10 mouse cellular contexts compared by ENCODE assay signal in the genomic region with DNA sequence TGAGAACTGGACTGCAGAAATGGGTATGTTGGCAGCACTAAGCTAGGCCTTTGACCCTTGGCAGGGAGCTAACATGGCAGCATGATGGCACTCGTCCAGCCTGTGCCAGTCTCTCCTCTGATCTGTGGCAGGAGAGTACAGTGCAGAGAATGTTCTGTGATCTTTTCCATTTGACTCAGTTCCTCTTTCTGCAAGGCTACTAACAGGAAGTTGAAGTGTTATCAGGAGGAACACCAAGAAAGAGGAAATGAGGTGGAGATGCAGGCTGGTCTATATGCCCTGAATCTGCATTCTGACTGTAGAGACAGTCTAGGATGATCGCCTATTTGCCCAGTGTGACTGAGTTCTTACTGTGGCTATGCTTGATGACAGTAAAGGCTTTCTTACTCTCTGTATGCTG. TPM values are rescaled to one million over a fixed set of nuclear protein-coding genes. Genes with fewer than 3 reads are reported as not detected.
DNase-seq lines count a peak whose midpoint lies in the region.
"Had no signal": no experiment of that assay in that cellular context is flagged by ENCODE, and none has a peak within 500 bp of the region (broad histone marks: within the 10 kb centered on the region; RNA-seq: fewer than 3 reads in every experiment).

No protein-coding gene starts in this region.

- peak; percentile 16 to 19 for DNase-seq in heart, postnatal 14 days
- no peak for DNase-seq in heart, postnatal 10 days
- peak; percentile 23 to 38 for DNase-seq in spleen, adult 18-20 months
- DNase-seq in spleen, adult 12 weeks (ENCODE audit: low spot score), result no peak
- peak; percentile 42 for DNase-seq in kidney, postnatal 14 days
- peak; percentile 83 for DNase-seq in splenic B cell, adult 2 months (ENCODE audit: low read depth, low spot score)
- no peak for DNase-seq in thymus, postnatal 0 days (ENCODE audit: low spot score)
- DNase-seq in urinary bladder, postnatal 4 days (ENCODE audit: low spot score in 2 of 2), result no peak

- H3K36me3 ChIP-seq in splenic B cell, adult 2 months (ENCODE audit: control insufficient read depth, insufficient read depth, low read length, poor library complexity, severe bottlenecking), result peaks cover 5% of the 10 kb centered on the region; the same call in 1 of the 2 replicates
- H3K36me3 ChIP-seq: midbrain, embryonic 15.5 days had no signal

- no peaks in the 10 kb centered on the region for H3K27me3 ChIP-seq in splenic B cell, adult 2 months (ENCODE audit: control insufficient read depth, insufficient read depth, low read length, poor library complexity, severe bottlenecking)
- H3K27me3 ChIP-seq: hindbrain, embryonic 12.5 days; midbrain, embryonic 15.5 days had no signal

- intact Hi-C loops in heart, postnatal 14 days (cut with DNase I), result no loop called here
- intact Hi-C loops in heart, postnatal 10 days (cut with DNase I), result no loop called here

RNA-seq across cellular contexts. Expression of gene Primpol, which starts 21.4 kb away (rescaled TPM):
- total RNA-seq in heart, postnatal 14 days (2021), result 1 to 10 TPM; 3.0 to 3.6 TPM
- 1 to 10 TPM; 3.7 to 6.5 TPM for total RNA-seq in heart, postnatal 10 days (2021)
- polyA plus RNA-seq in thymus, postnatal 0 days (2015; fragmentation: Nextera tagmentation; extraction: Ambion mirVana), result 15.1 and 16.9 TPM in 2 replicates

RNA-seq across cellular contexts. Expression of gene Casp3, which starts 21.5 kb away (rescaled TPM):
- total RNA-seq in heart, postnatal 14 days (2021), result 1 to 10 TPM; 6.3 to 7.6 TPM
- total RNA-seq in heart, postnatal 10 days (2021), result 10 to 100 TPM; 15.8 to 18.7 TPM
- 82.5 and 93.9 TPM in 2 replicates for polyA plus RNA-seq in thymus, postnatal 0 days (2015; fragmentation: Nextera tagmentation; extraction: Ambion mirVana)

RNA-seq across cellular contexts. Expression of gene Cenpu, which starts 43.8 kb away (rescaled TPM):
- 1 to 10 TPM; 1.3 to 1.4 TPM for total RNA-seq in heart, postnatal 14 days (2021)
- total RNA-seq in heart, postnatal 10 days (2021), result 1 to 10 TPM; 3.0 to 4.6 TPM
- 15.5 and 16.3 TPM in 2 replicates for polyA plus RNA-seq in thymus, postnatal 0 days (2015; fragmentation: Nextera tagmentation; extraction: Ambion mirVana)

Comparison
In these comparisons a context has a peak if more than half of its experiments do, and no peak if none do; other contexts are left out.
1. DNase-seq: peak in heart, postnatal 14 days (2 of 2), spleen, adult 18-20 months (2 of 2), kidney, postnatal 14 days (single experiment) and splenic B cell, adult 2 months (single experiment); none in heart, postnatal 10 days (0 of 2), spleen, adult 12 weeks (single experiment), thymus, postnatal 0 days (single experiment) and urinary bladder, postnatal 4 days (0 of 2).